Mouse (Mus musculus): ENCODE data around the gene Nmnat1.

- TF ChIP-seq RCOR1 (IDR thresholded peaks at IDR 0.05; ENCODE audit: low read depth, low read length) (no peak), ZKSCAN1 (IDR thresholded peaks at IDR 0.05; ENCODE audit: low read depth, low read length) (no peak), GATA1 (IDR thresholded peaks at IDR 0.05; ENCODE audit: low read depth, low read length) (no peak), CTCF (IDR thresholded peaks at IDR 0.05 in 2 of 3, conservative IDR thresholded peaks at IDR 0.05 in 1 of 3; ENCODE audit: control insufficient read depth in 1 of 3, insufficient read depth in 1 of 3, low read depth in 2 of 3, low read length in 3 of 3, poor library complexity in 1 of 3, severe bottlenecking in 1 of 3) (no peak), TAL1 (IDR thresholded peaks at IDR 0.05; ENCODE audit: low read length) (no peak), POLR2A (IDR thresholded peaks at IDR 0.05; ENCODE audit: control insufficient read depth in 1 of 2, insufficient read depth in 1 of 2, low read depth in 1 of 2, low read length in 2 of 2, poor library complexity in 1 of 2) (no peak), TCF12 (IDR thresholded peaks at IDR 0.05; ENCODE audit: low read depth, low read length) (no peak)
These were observed 20.4 kb upstream of the Nmnat1 start for GRCm38 (mm10) chr4:149505261-149505967.

All from MEL (cell line).